Mouse (Mus musculus) liver, adult 2 months (tissue): ENCODE results near the gene Fam98c. TPM values are rescaled to one million over a fixed set of nuclear protein-coding genes. Genes with fewer than 3 reads are reported as not detected.

Source experiments
- DNase-seq: peaks from one replicate; pipeline ENCODE4 v3.0.0-alpha.2; 2011; ENCODE audit warnings: low read depth, low spot score; ENCODE audit errors: extremely low read depth
- H3K27ac ChIP-seq: fragments of 200-500 bp; replicated peaks from 2 replicates; pipeline ENCODE4 v1.5.1; 2012; ENCODE audit warnings: low read depth, mild to moderate bottlenecking, control low read depth, inconsistent platforms, low read length; ENCODE audit not compliant: insufficient read depth
- H3K27me3 ChIP-seq: fragments of 200-500 bp; 2 replicates; pipeline ENCODE4 v1.6.1; 2012; ENCODE audit warnings: mild to moderate bottlenecking, moderate library complexity, low read length, inconsistent platforms; ENCODE audit not compliant: control insufficient read depth, insufficient read depth
- H3K36me3 ChIP-seq: fragments of 200-500 bp; 2 replicates; pipeline ENCODE4 v1.6.1; 2012; ENCODE audit warnings: low read length, inconsistent platforms; ENCODE audit not compliant: control insufficient read depth, insufficient read depth
- H3K4me1 ChIP-seq: fragments of 200-500 bp; 2 replicates; pipeline ENCODE4 v1.6.1; 2011; ENCODE audit warnings: low read length; ENCODE audit not compliant: control insufficient read depth, insufficient read depth
- H3K4me3 ChIP-seq: fragments of 200-500 bp; 2 replicates; pipeline ENCODE4 v1.5.1; 2011; ENCODE audit warnings: low read depth, mild to moderate bottlenecking, control low read depth, low read length, moderate library complexity; ENCODE audit not compliant: insufficient read depth
- H3K79me2 ChIP-seq: fragments of 200-500 bp; 2 replicates; pipeline ENCODE4 v1.6.1; 2012; ENCODE audit warnings: inconsistent platforms, mild to moderate bottlenecking, low read length, moderate library complexity; ENCODE audit not compliant: control insufficient read depth, insufficient read depth
- H3K9ac ChIP-seq: fragments of 200-500 bp; 2 replicates; pipeline ENCODE4 v1.6.1; 2012; ENCODE audit warnings: low read depth, mild to moderate bottlenecking, control low read depth, inconsistent platforms, low read length
- CTCF ChIP-seq: fragments of 200-500 bp; IDR thresholded peaks from 2 replicates; pipeline ENCODE4 v1.5.1; 2011; ENCODE audit warnings: low read depth, low read length, control low read depth
- POLR2A ChIP-seq: fragments of 200-500 bp; IDR thresholded peaks from 2 replicates; pipeline ENCODE4 v1.6.1; 2011; ENCODE audit warnings: low read length, control low read depth; ENCODE audit not compliant: insufficient read depth; ENCODE audit errors: extremely low read depth
- WGBS: fragments of 180-500 bp; shearing (Covaris S2); methylation state at CpG from one replicate; pipeline ENCODE4 v1.1.7; 2018; 5-methylcytosine and 5-hydroxymethylcytosine counted together
- polyA plus RNA-seq: library from polyadenylated mRNA; depleted of rRNA; stranded (reverse); fragments of >200 nt; gene quantifications from 2 replicates; pipeline ENCODE4 v1.2.3, GENCODE M21; 2012; rRNA removed
- total RNA-seq: library from RNA; depleted of rRNA; stranded (reverse); fragments of >200 nt; gene quantifications from 2 replicates; pipeline ENCODE4 v1.2.3, GENCODE M21; 2014; rRNA removed

Fam98c gene
- total and polyA plus RNA-seq, 2 experiments, result 5.1 to 19.3 TPM

DNA sequence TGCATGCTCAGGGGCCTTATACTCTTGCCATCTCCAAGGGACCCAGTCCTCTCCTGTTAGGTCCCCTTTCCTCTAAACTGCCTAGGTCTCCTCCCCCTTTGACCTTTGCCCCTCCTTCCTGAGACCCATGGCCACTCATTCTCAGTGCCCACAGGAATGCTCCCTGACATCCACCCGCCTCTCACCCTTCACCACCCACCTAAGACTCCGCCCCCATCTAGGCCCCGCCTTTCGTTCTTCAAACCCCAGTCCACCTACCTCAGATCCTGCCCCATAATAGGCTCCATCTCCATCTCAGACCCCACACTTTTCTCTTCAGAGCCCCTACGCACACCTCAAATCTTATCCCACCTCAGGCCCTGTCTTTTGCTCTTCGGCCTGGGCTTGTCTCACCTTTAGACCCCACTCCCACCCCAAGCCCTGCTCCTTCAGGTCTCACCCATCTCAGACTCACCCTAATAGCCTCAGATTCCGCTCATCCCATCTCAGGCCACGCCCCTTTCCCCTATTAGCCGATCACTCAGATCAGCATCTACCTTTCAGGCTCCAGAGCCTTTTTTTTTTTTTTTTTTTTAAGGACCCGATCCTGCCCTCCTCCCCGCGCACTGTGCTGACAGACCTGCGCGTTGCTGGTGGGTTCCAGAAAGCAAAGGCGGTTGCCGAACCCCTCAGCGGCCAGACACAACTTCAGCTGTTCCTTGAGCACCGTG lies 37.7 kb downstream of the Fam98c start:
- WGBS, result 23% methylated on average over 18 of the region's 18 CpGs
- Histone ChIP-seq H3K79me2 (no peaks in the 10 kb centered on the region), H3K27ac (no peak overlapping the region), H3K27me3 (no peaks in the 10 kb centered on the region), H3K4me3 (no peak overlapping the region), H3K4me1 (no peaks in the 10 kb centered on the region), H3K9ac (no peak overlapping the region), H3K36me3 (no peaks in the 10 kb centered on the region)
- no peak for DNase-seq
- TF ChIP-seq CTCF, result no peak
- TF ChIP-seq POLR2A, result no peak

DNA sequence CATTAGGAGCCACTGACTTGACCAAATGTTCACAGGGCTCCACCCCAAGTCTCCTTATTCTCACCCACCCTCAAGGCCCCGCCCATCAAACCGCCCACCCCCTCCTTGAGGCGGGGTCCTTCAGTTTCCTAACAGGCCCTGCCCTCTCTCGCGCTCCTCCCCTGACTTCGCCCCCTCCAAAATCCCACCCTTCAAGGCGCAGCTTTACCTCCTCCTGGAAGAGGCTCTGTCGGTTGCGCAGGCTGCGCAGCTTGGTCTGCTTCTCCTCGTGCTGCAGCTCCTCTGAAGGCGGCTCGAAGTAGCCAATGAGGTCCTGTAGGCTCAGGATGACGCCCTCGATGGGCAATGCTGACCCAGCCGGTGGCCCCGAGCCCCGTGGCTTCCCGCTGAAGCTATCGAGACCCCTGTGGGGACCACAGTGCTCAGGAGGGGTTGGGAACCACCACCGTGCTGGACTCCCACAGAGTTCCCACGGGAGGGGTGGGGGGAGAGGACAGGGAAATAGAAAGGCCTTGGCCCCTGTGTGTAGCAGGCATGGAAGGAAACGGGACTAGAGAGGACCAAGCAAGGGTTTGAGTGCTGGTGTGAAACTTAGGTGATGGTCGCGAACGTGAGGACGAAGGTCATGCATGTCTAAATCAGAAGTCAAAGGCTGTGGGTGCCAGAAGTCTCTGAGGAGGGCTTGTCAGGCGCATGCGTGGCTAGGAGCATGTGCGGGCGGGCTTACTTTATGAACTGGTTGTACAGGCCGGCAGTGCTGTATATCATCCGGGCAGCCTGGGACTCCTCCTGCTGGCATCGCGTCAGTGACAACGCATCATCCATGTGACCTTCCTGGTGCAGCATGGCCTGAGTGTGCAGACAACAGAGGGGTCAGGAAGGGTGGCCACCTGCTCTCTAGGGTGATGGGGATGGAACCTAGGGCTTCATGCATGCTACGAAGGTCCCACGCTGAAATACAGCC lies 46.8 kb downstream of the Fam98c start:
- DNase-seq, result no peak
- no peak overlapping the region for H3K9ac ChIP-seq
- H3K79me2 ChIP-seq, result no peaks in the 10 kb centered on the region
- no peak overlapping the region for H3K4me3 ChIP-seq
- no peak for TF ChIP-seq POLR2A
- no peak for TF ChIP-seq CTCF
- no peaks in the 10 kb centered on the region for H3K4me1 ChIP-seq
- 41% methylated on average over 38 of the region's 38 CpGs for WGBS
- no peak overlapping the region for H3K27ac ChIP-seq
- no peaks in the 10 kb centered on the region for H3K27me3 ChIP-seq
- H3K36me3 ChIP-seq, result no peaks in the 10 kb centered on the region

Other genes starting within 250 kb of the Fam98c start
- 47.4 and 87.1 TPM in 2 replicates for gene Actn4, start 193.9 kb downstream of the Fam98c start, total RNA-seq
- 125 and 145 TPM in 2 replicates for gene Actn4, start 193.9 kb downstream of the Fam98c start, polyA plus RNA-seq
- gene Eif3k, start 174.4 kb downstream of the Fam98c start, total RNA-seq, result 64.8 and 73.2 TPM in 2 replicates
- 86.3 and 91.2 TPM in 2 replicates for gene Eif3k, start 174.4 kb downstream of the Fam98c start, polyA plus RNA-seq
- gene Map4k1, start 174.2 kb downstream of the Fam98c start, total RNA-seq, result 0.18 and 0.54 TPM in 2 replicates
- 1.2 and 1.5 TPM in 2 replicates for gene Map4k1, start 174.2 kb downstream of the Fam98c start, polyA plus RNA-seq
- gene Ryr1, start 31.1 kb downstream of the Fam98c start, total RNA-seq, result 0.07 and 0.46 TPM in 2 replicates
- gene Ryr1, start 31.1 kb downstream of the Fam98c start, polyA plus RNA-seq, result 0.01 TPM in 2 replicates
- gene Rasgrp4, start 21.4 kb downstream of the Fam98c start, total RNA-seq, result under 0.01 and 0.07 TPM in 2 replicates
- 0.41 and 0.69 TPM in 2 replicates for gene Rasgrp4, start 21.4 kb downstream of the Fam98c start, polyA plus RNA-seq
- 0.07 TPM in 1 of 2 replicates, not detected in the other for gene Ggn, start 14.0 kb upstream of the Fam98c start, total RNA-seq
- gene Ggn, start 14.0 kb upstream of the Fam98c start, polyA plus RNA-seq, result 0.18 TPM in 1 of 2 replicates, not detected in the other
- gene Spred3, start 14.2 kb upstream of the Fam98c start, total RNA-seq, result 0.18 and 0.20 TPM in 2 replicates
- gene Spred3, start 14.2 kb upstream of the Fam98c start, polyA plus RNA-seq, result 0.35 and 0.40 TPM in 2 replicates
- 195 and 217 TPM in 2 replicates for gene Psmd8, start 24.5 kb upstream of the Fam98c start, total RNA-seq
- gene Psmd8, start 24.5 kb upstream of the Fam98c start, polyA plus RNA-seq, result 119 and 132 TPM in 2 replicates
- gene Catsperg1, start 57.8 kb upstream of the Fam98c start, total RNA-seq, result 0.27 and 0.28 TPM in 2 replicates
- gene Catsperg1, start 57.8 kb upstream of the Fam98c start, polyA plus RNA-seq, result 0.12 and 0.24 TPM in 2 replicates
- gene Kcnk6, start 76.3 kb upstream of the Fam98c start, total RNA-seq, result 1.7 and 2.0 TPM in 2 replicates
- gene Kcnk6, start 76.3 kb upstream of the Fam98c start, polyA plus RNA-seq, result 3.3 and 5.3 TPM in 2 replicates
- 40.7 and 59.9 TPM in 2 replicates for gene Yif1b, start 82.1 kb upstream of the Fam98c start, total RNA-seq
- gene Yif1b, start 82.1 kb upstream of the Fam98c start, polyA plus RNA-seq, result 132 and 143 TPM in 2 replicates
- 2.3 and 6.9 TPM in 2 replicates for gene 2200002D01Rik, start 92.2 kb upstream of the Fam98c start, total RNA-seq
- 5.2 and 7.4 TPM in 2 replicates for gene 2200002D01Rik, start 92.2 kb upstream of the Fam98c start, polyA plus RNA-seq
- 24.8 and 28.9 TPM in 2 replicates for gene Spint2, start 125.7 kb upstream of the Fam98c start, total RNA-seq
- 120 and 133 TPM in 2 replicates for gene Spint2, start 125.7 kb upstream of the Fam98c start, polyA plus RNA-seq
- 1.0 and 1.7 TPM in 2 replicates for gene Ppp1r14a, start 133.1 kb upstream of the Fam98c start, total RNA-seq
- gene Ppp1r14a, start 133.1 kb upstream of the Fam98c start, polyA plus RNA-seq, result 5.0 and 11.3 TPM in 2 replicates
- gene Dpf1, start 147.7 kb upstream of the Fam98c start, total RNA-seq, result 0.13 TPM in 1 of 2 replicates, not detected in the other
- 0.05 and 0.28 TPM in 2 replicates for gene Dpf1, start 147.7 kb upstream of the Fam98c start, polyA plus RNA-seq